Mouse (Mus musculus): Measurements from ENCODE around the gene Papss2.

Gene Papss2

DNA sequence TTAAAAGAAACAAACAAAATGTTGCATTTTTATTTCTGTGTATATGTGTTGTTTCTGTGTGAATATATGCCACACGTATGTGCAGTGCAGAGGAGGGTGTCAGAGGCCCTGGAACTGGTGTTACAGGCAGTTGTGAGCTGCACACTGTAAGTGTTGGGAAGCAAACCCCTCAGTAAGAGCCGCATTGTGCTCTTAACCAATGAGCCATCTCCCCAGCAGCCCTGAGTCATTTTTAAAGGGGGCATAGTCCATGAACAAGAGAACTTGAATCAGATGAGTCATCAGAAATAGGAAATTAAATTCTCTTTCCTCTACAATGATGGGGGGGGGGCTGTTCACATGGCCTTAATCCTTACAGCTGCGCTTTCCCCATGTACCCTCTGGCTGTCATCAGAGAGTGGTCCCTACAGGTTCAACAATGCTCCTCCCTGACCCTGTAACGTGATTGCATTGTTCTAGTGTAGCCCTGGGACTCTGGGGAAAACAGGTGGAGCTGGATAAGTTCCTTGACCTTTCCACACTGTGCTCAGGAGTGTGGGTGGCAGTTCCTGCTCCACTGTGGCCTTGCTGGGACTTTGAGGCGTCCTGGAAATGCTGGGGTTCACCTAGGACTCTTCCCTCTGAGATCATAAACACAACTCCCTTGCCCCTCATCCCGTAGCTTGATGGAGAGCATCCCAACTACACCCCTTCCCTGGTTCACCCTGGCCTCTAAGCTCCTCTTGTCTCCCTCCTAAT is 5.6 kb downstream of the Papss2 start:
- no peak for DNase-seq

DNA sequence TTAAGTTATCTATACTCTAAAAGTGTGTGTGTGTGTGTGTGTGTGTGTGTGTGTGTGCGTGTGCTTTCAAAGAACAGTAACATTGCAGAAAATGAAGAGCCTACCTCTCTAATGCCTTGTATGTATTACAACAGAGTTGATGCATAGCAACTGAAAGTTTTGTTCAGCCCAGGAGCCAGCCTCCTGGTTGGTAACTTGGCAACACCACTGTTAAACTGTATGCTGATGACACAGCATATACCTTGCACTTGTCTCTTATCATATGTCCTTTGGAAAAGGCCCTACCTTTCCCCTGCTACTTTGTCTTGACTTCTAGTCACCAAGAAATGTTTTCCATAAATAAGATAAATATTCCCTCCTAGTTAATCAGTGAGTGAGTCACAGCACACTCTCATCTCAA is 7.9 kb downstream of the Papss2 start:
- no peak for DNase-seq

DNA sequence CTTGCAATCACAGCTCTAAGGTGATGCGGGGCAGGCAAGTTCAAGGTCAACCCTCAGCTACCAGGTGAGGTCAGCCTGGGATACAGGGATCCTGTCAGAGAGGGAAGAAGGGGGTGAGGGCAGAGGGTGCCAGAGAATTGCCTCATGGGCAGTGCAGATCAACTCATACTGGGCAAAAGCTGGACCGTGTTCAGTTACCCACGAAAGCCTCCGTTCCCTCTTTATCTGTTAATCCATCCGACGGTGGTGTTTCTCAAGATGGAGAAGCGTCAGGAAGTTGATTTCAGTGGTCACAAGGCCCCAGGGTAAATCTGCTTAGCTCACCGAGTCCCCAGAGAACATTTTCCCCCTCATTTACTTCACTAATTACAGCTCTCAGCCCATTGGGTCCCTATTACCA is 8.5 kb downstream of the Papss2 start:
- no peak for DNase-seq

DNA sequence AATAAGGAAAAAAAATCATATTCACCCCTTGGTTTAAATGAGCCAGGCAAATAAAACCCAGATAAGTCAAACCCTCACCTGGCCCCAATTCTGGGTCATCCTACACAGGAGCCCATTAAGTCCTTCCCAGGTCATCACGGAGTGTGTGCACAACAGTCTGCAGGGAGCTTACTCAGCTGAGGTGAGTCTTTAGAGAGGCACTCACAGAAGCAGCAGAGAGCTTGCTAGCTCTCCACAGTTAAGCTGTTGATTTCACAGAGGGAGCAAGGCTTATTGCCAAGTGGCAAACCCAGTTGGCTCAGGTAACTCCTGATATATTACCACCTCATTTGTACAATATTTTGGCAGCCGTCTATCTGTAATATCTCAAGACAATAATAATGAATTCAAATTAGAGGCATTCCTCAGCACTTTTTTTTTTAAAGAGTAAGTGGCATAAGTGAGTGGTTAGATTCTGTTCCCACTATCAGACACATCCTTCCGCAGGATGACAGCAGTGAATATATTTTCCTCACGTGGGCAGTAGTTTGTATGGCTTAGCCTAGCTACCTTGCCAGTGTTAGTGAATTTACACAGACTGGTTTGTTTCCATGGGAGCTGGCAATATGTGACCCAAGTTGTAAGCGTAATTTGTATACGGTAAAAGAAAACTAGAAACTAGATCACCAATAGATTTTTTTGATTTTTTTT is 9.1 kb downstream of the Papss2 start:
- DNase-seq, result no peak

DNA sequence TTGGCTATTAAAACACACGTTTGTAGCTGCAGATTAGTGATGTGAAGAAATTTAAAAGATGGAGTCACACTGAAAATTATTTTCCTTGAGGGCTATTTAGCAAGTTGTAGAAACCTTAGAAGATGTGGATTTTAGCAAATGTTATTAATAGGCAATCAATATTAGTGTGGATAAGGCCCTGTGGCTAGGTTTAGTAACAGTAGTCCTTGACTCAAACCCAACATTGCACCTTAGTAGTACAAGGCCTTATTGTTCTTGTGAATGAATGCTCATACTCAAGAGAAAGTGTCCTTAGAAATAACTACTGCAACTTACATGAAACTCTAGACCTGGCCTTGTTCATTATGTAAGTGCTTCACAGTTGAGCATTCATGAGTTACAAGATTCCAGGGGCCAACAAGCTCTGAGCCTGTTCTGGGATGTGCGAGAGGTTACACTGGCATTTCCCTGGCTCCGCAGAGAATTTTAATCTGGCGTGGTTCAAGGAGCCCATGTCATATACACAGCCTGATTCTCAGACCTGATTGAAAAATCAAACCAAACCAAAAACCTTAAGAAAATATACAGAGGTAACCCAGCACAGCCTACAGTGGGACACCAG is 10.7 kb downstream of the Papss2 start:
- no peak for DNase-seq

DNA sequence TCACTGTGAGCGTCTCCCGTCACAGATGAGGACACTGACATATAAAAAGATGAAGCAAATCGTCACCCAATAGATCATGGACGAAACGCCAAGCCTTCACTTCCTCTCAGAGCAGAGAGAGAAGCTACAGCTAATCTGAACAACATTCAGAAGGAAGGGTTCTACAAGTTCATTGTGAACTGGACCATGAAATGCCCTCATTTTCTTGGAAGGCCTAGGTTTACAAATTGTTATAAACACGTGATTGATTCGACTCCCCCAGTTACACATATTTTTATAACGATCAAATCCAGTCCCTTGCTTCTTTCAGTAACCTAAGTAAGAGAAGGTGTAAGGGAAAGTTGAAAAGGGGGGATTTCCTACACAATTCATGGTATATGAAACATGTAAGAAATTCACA is 11.4 kb downstream of the Papss2 start:
- no peak for DNase-seq

DNA sequence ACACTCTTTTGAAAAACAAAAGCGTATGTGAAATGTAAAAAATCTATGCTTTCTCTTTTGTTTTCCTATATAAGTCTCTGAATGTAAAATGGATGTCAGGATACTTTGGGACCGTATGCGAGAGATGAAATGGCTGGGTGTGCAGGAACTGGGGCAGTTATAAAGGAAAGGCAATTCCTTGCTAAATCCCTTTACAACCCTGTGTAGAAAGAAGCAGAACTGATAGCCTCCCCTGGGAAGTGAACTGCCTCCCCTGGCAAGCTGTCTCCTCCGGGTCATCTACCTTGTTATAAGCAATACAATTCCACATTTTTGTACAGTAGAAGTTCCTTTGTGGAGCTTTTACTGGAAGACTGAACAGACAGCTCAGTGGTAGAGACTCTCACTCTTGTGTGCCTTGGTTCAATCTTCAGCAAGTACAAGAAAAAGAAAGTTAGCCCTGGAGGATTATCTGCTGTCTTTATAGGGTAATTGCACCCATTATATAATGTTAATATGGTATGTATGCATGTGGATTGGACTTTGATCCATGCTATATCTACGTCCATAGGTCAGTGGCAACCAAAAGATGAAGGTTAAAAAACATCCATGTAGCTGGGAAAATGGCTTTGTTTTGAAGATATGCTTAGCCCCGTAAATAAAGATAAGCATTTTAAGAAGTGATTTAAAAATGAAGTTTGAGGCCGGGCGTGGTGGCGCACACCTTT is 15.9 kb downstream of the Papss2 start:
- DNase-seq, result no peak

DNA sequence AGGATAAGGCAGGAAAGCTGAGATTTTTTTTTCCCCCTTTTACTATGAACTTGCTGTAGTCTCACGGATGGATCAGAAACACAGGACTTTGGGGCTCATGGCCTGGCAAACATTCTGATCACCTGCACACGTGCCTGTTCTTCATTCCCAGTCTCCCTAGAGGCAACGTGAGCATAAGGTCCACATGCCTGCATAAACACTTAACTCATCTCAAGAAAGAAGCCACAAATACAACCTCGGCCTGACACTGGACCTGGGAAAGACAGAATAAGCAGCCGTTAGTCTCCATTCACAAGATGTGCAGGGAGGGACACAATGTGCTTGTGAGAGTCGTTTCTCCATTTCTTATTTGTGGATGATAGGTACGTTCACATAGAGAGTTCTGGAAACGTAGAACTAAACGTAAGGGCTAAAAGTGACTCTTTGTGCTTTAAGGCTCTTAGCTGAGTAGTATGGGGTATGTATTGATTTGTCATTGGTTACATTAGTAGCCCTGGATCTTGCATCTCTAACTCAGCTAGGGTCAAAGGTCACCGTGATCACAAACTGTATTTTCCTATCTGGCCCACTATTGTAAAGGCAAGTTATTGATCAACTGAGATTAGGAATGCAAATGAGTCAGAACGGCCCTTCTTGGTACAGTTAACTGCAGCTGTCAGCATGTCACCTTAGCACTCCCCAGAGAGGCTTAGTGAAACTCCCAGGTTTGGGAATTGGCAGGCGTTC is 18.6 kb downstream of the Papss2 start:
- DNase-seq, result no peak

DNA sequence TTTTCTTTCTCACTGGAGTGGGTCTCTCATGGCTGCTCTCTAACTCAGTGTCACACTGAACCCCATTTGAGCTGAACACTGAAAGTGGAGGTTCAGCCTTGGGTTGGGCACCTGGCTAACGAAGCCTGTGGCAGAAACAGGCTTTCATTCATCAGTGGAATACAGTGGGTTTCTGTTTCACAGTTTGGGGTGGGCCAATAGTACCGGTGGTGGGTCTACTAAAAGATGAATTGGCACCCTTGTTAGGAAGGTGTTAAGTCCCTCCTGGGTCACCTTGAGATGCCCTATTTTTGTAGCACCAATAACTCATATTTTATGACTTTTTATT is 19.1 kb downstream of the Papss2 start:
- DNase-seq, result no peak

DNA sequence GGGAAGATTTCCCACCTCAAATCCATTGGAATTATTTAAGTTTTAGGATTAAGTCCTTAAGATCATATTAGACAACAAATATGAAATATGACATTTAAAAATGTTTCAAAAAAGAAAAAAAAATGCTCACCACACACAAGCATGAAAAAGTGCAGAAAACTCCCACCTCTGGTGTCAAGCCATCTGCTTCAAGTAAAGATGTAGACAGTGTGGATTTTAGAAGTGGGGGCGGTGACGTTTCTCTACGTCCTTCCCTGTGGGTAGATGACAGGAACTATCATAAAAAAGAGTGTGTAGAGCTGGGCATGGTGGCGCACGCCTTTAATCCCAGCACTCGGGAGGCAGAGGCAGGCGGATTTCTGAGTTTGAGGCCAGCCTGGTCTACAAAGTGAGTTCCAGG is 21.1 kb downstream of the Papss2 start:
- no peak for DNase-seq

DNA sequence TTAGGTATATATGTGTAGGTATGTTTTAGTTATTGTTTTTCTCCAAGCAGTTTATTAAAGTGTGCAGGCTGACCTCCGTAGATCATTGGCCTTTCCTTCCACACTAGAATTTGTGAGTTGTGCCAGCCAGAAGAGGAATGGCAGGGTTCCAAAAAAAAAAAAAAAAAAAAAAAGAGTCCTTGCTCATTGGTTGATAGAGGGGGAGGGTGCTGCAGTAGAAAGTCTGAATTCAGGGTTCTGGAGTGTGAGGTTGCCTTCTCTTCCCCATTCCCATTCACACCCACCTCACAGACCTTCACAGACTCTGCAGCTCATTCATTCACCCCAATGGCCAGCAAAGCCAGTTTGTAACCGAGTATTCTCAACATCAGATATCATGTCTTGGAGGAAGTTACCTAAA is 24.1 kb downstream of the Papss2 start:
- DNase-seq, result peak; percentile 18

DNA sequence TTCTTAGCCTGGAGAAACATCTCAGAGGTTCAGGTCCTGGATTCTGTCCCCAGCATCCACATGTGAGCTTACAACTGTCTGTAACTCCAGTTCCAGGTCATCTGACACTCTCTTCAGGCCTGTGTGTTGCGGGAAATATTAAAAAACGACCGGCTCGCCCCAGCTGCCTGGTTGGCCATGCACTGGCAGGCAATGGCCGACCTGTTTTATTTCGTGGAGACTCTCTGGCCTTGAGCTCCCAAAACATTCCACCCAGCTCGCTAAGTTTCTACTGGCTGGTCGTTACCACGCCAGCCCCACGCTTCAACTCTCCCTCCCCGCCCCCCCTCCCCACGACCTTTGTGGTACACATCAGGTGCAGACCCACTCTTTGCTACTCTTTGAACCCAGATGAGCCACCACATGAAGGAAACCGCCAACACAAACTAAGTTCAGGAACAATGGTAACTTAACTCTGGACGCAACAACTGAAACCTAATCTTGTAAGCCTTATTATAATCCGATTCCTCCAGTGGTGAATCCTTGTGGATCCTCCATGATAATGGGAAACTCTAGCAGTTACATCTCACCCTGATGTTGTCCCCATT is 25.4 kb downstream of the Papss2 start:
- peak; percentile 71 for DNase-seq

DNA sequence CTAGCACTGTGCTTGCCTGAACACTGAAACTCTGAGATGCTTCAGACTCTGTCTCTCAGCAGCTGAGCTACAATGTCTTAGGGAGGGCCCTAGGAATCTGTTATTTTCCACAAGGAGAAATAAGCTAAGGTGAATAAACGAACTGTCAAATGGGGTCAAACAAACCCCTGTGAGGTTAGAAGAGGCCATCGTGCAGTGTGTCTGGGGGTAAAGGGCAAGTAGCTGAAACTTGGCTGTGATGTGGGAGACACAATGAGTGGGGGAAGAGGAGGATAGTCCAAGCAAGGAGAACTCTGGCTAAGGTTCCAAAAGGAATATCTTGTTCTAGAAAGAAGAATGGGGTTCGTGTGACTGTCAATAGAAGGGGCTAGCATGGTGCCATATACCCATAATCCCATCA is 26.6 kb downstream of the Papss2 start:
- DNase-seq, result no peak

DNA sequence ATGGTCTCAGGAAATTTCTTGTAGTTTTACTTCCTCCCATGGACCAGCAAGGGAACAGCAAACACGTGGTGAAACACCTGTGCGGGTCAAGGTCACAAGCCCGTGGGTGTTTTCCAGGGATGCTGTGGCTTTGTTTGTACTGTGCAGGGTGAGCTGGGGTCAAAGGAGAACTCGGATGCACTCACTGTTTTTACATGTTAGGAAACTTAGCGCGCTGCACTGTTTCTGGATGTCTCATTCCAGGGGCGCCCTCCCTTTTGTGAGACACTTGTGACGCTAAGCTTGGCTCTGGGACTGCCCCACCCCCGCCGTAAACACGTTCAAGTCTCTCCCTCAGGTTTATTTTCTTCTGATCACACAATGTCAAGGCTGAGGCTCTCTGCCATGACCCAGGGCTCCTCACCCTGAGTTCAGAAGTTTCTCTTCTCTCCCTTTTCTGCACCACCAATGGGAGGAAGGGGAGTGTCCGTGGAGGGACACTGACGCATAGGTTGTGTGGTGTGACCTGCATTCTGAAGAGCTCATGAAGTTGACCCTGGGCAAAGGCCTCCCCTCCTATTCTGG is 31.3 kb downstream of the Papss2 start:
- peak; percentile 42 for DNase-seq

DNA sequence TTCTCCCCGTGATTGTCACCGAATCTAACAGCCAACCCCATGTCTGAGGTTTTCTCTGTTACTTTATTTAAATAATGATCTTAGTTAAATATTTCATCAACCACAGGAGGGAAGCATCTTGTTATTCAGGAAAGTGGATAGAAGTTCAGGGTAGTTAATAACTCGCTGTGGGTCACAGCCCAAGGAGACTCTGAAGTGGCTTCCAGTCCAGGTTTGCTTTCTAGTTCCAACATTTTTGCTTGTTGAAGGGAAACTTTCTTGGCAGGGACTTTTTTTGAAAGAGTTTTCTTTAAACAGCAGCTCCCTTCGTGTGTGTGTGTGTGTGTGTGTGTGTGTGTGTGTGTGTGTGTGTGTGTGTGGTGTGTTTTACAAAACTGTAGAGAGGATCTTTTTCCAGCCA is 32.0 kb downstream of the Papss2 start:
- no peak for DNase-seq

DNA sequence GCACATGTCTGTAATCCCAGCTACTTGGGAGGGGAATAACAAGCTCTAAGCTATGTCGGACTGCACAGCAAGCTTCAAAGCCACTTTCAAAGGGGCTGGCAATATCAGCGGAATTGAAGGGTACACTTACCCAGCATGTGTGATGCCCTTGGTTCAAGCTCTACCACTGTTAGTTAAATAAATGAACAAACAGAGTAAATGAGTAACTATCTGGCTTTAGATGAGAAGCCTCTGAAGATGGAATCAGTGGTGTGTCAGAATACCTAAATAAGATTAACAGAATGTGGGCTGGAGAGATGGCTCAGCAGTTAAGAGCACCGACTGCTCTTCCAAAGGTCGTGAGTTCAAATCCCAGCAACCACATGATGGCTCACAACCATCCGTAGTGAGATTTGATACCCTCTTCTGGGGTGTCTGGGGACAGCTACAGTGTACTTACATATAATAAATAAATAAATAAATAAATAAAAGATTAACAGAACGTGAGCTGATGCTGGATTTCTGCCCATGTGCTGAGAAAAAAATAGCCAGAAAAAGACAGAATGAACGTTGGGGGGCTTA is 33.1 kb downstream of the Papss2 start:
- DNase-seq, result no peak

DNA sequence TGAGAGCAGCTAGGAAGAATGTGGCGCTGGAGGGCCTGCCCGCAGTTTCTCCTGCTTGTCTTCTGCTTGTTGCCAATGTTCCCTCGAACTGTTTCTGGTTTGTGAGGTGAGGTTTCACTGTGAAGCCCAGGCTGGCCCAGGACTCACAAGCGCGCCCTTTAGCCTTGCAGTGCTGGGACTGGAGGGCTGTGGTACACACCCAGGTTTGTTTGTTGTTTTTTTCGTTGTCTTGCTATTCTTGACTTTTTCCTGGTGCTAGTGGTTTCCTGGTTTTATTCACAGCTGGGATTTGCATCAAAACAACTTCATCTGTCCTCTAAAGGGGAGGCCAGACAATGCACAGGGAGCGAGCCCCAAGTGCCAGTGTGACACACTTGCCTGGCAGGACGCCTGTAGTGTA is 39.3 kb downstream of the Papss2 start:
- no peak for DNase-seq

DNA sequence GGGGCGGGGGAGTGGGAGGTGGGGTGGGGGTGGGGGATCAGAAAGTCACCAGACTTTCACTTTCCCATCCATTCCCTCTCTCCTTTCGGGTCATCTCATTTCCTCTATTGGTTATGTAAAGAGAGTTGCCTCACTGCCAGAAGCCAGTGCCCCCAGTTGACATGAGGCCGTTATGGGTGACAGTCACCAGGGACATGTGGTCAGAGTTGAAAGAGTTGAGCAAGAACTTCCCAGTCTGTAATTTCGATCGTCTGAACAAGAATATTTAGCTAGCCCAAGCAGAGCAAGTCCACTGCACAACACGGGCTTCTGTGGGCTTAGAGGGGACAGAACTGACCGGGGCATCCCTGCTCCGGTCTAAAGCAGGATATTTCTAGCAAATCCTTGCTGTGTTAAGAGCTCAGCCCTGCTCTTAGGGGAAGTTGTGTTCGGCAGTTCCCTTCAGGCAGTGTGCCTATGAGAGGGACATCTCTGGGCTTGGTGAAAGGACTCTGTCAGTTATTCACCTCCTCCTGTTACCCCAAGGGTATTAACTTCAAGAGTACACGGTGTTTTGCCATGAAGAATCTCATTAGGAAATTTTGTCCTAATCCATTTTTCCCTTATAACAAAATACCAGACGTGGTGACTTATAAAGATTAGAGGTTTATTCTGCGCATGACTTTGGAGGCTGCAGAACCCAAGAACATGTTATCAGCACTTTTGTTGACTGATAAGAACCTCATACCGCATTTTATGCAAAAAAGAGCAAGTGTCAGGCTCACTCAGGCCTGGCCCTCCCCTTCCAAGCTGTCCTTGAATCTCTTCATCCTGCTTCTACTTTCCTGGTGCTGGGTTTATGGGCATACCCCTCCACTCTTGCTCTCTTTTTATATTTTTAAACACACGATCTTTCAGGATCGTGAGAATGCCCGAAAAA is 42.0 kb downstream of the Papss2 start:
- DNase-seq, result no peak

DNA sequence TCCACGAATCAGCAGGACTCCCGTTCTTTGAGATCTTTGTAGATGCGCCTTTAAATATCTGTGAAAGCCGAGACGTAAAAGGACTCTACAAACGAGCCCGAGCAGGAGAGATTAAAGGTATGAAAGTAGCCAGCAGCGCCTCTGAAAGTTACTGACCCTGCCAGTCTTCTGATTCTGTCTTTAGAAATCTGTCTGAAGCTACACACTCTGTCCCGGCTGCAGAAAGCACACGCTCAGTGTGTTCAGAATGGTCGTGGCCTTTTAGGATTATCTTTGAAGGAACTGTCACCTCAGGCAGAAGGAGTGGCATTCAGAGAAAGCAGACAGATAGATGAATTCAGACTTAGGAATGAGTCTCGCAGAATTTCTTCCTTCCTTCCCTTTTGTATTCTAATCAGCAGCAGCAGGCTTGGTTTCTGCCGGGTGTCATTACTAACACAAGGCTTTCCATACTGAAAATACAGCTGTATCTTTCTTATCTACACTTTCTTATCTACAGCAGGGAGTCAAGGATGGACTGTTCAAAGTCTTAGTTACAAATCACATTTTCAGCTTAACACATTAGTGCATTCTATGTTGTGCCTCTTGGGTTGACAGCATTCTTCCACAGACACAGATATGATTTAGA is 42.8 kb downstream of the Papss2 start:
- DNase-seq, result no peak

DNA sequence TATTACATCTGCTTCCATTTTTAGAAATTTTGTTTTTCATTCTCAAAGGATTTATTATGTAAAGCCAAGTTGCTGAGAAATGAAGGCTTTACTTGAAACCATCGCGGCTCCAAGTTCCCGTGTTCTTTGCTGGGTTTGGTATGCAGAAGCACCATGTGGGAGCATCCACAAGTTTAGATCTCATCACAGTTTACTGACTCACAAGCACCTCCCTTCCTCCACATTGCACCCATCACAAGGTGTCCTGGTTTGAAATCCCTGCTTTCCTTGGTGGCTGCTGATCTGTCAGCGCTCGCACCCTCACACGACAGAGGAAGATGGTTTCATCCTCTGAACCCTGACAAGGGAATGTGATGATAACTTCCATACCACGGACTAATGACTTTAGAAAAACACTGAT is 45.9 kb downstream of the Papss2 start:
- DNase-seq, result no peak

DNA sequence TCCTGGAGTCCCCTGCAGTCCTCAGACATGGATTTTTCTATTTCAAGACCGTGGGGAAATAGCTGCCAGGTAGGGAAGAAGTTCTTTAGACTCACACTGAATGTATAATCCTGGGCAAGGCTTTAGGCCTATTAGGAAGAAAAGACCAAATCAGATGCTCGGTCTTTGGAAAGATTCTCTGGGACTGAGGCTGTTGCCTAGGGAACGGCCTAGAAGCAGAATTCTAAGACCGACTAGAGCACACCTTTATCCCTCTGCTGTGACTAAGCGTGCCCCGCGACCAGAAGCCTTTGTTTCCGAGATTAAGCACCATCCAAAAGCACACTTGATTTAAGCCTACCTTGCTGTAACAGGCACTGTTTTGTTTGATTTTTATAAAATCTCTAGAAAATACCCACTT is 46.4 kb downstream of the Papss2 start:
- no peak for DNase-seq
